Mouse (Mus musculus): Measurements from ENCODE around the gene Qk. TPM values are rescaled to one million over a fixed set of nuclear protein-coding genes. Genes with fewer than 3 reads are reported as not detected.
A peak's percentile ranks its signal among the peaks of the same experiment; 100 is the strongest.

The Qk gene
- polyA plus RNA-seq, 1 experiment from 2014 or later: 71.8 TPM

DNA sequence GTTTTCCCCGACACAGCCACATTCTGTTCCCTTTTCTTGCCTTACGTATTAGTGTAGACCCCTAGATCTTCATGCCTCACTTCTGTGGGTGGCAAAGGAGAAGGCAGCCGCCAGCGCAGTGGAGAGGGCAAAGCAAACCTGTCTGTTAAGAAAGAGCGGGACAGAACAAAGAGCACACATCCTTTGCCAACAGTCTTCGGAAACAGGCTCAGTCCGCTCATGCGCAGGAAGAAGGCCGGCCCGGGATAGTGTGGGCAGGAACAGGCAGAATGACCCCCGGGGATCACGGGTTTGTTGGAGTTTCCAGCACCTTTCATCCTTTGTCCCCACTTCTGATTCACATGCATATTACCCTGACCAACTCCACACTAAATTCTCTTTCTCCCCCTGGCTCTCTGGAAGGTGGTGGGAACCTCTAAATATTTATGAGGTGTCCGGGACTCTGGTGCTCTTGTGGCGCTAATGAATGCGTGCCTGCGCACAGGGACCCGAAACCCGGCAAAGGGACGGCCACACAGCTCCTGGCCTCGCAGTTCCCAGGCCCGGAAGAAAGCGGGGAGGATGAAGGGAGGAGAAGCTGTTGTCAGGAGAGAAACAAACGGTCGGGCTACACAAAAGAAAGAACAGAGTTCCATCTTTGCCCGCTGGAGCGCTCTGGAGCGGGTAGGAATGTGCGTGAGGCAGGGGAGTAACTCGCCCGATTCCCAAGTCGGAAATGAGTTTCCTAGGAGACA is 15.5 kb upstream of the Qk start:
- no peaks in the 10 kb centered on the region for H3K9me3 ChIP-seq (ENCODE audit: control insufficient read depth, low read length)
- ATAC-seq (ENCODE audit: insufficient number of reproducible peaks, insufficient read depth, low FRiP score, low read depth): peak; percentile 80
- peak overlapping the region; percentile 82 for H3K4me2 ChIP-seq (ENCODE audit: low read length)
- H3K27me3 ChIP-seq (ENCODE audit: control insufficient read depth, insufficient read depth, low read length): no peaks in the 10 kb centered on the region
- H3K27ac ChIP-seq (replicated peaks in 1 of 2; ENCODE audit: control insufficient read depth in 1 of 2, insufficient read depth in 1 of 2, low read depth in 2 of 2, low read length in 2 of 2): peak overlapping the region; percentile 97 to 98
- no peaks in the 10 kb centered on the region for H3K36me3 ChIP-seq (ENCODE audit: control insufficient read depth, insufficient read depth, low read length)
- WGBS: 2% methylated on average over 31 of the region's 31 CpGs
- H3K4me3 ChIP-seq (ENCODE audit: control insufficient read depth in 1 of 2, insufficient read depth in 1 of 2, low read depth in 1 of 2, low read length in 2 of 2): peak overlapping the region; percentile 47 to 49
- H3K9ac ChIP-seq (ENCODE audit: low read length): peak overlapping the region; percentile 87
- peaks cover 21 to 42% of the 10 kb centered on the region in 2 experiments for H3K4me1 ChIP-seq (ENCODE audit: control insufficient read depth in 2 of 2, insufficient read depth in 2 of 2, low read length in 2 of 2)

- peak overlapping the region; percentile 87 for H3K9ac ChIP-seq (ENCODE audit: low read length)
- peaks cover 21 to 45% of the 10 kb centered on the region in 2 experiments for H3K4me1 ChIP-seq (ENCODE audit: control insufficient read depth in 2 of 2, insufficient read depth in 2 of 2, low read length in 2 of 2)
These were observed 14.8 kb upstream of the Qk start for GRCm38 (mm10) chr17:10334481-10334880.

GRCm38 (mm10) chr17:10333321-10333720 is 13.7 kb upstream of the Qk start:
- 45% methylated on average over 8 of the region's 8 CpGs for WGBS
- H3K27ac ChIP-seq (replicated peaks in 1 of 2; ENCODE audit: control insufficient read depth in 1 of 2, insufficient read depth in 1 of 2, low read depth in 2 of 2, low read length in 2 of 2): peak overlapping the region; percentile 38 to 98

More at GRCm38 (mm10) chr17:10334481-10334880, 14.8 kb upstream of the Qk start:
- Histone ChIP-seq H3K4me2 (ENCODE audit: low read length) (peak overlapping the region; percentile 82), H3K9me3 (ENCODE audit: control insufficient read depth, low read length) (no peaks in the 10 kb centered on the region), H3K36me3 (ENCODE audit: control insufficient read depth, insufficient read depth, low read length) (no peaks in the 10 kb centered on the region), H3K4me3 (ENCODE audit: control insufficient read depth in 1 of 2, insufficient read depth in 1 of 2, low read depth in 1 of 2, low read length in 2 of 2) (peak overlapping the region in 1 of 2 experiments; percentile 47; a peak in 3 of 4 replicates), H3K27me3 (ENCODE audit: control insufficient read depth, insufficient read depth, low read length) (no peaks in the 10 kb centered on the region), H3K27ac (replicated peaks in 1 of 2; ENCODE audit: control insufficient read depth in 1 of 2, insufficient read depth in 1 of 2, low read depth in 2 of 2, low read length in 2 of 2) (peak overlapping the region; percentile 97 to 98)
- 7% methylated on average over 1 of the region's 1 CpGs for WGBS
- peak; percentile 21; the same call in 1 of the 2 replicates for ATAC-seq (ENCODE audit: insufficient number of reproducible peaks, insufficient read depth, low FRiP score, low read depth)

GRCm38 (mm10) chr17:10332127-10332526 is 12.5 kb upstream of the Qk start:
- Histone ChIP-seq H3K4me3 (ENCODE audit: control insufficient read depth in 1 of 2, insufficient read depth in 1 of 2, low read depth in 1 of 2, low read length in 2 of 2) (no peak overlapping the region), H3K4me1 (ENCODE audit: control insufficient read depth in 2 of 2, insufficient read depth in 2 of 2, low read length in 2 of 2) (peaks cover 20 to 52% of the 10 kb centered on the region in 2 experiments), H3K4me2 (ENCODE audit: low read length) (no peak overlapping the region), H3K27me3 (ENCODE audit: control insufficient read depth, insufficient read depth, low read length) (no peaks in the 10 kb centered on the region), H3K9ac (ENCODE audit: low read length) (no peak overlapping the region), H3K36me3 (ENCODE audit: control insufficient read depth, insufficient read depth, low read length) (no peaks in the 10 kb centered on the region), H3K9me3 (ENCODE audit: control insufficient read depth, low read length) (no peaks in the 10 kb centered on the region), H3K27ac (replicated peaks in 1 of 2; ENCODE audit: control insufficient read depth in 1 of 2, insufficient read depth in 1 of 2, low read depth in 2 of 2, low read length in 2 of 2) (no peak overlapping the region)
- ATAC-seq (ENCODE audit: insufficient number of reproducible peaks, insufficient read depth, low FRiP score, low read depth): no peak
- WGBS: 79% methylated on average over 3 of the region's 3 CpGs

More at GRCm38 (mm10) chr17:10333321-10333720, 13.7 kb upstream of the Qk start:
- Histone ChIP-seq H3K4me2 (ENCODE audit: low read length) (no peak overlapping the region), H3K4me1 (ENCODE audit: control insufficient read depth in 2 of 2, insufficient read depth in 2 of 2, low read length in 2 of 2) (peaks cover 22 to 51% of the 10 kb centered on the region in 2 experiments), H3K27me3 (ENCODE audit: control insufficient read depth, insufficient read depth, low read length) (no peaks in the 10 kb centered on the region), H3K9ac (ENCODE audit: low read length) (peak overlapping the region; percentile 28; the same call in 1 of the 2 replicates), H3K36me3 (ENCODE audit: control insufficient read depth, insufficient read depth, low read length) (no peaks in the 10 kb centered on the region), H3K9me3 (ENCODE audit: control insufficient read depth, low read length) (no peaks in the 10 kb centered on the region), H3K4me3 (ENCODE audit: control insufficient read depth in 1 of 2, insufficient read depth in 1 of 2, low read depth in 1 of 2, low read length in 2 of 2) (no peak overlapping the region)
- ATAC-seq (ENCODE audit: insufficient number of reproducible peaks, insufficient read depth, low FRiP score, low read depth): no peak

- Histone ChIP-seq H3K27me3 (ENCODE audit: control insufficient read depth, insufficient read depth, low read length) (no peaks in the 10 kb centered on the region), H3K9me3 (ENCODE audit: control insufficient read depth, low read length) (no peaks in the 10 kb centered on the region), H3K4me2 (ENCODE audit: low read length) (no peak overlapping the region), H3K9ac (ENCODE audit: low read length) (no peak overlapping the region), H3K4me1 (ENCODE audit: control insufficient read depth in 2 of 2, insufficient read depth in 2 of 2, low read length in 2 of 2) (peaks cover 29 to 52% of the 10 kb centered on the region in 2 experiments), H3K27ac (replicated peaks in 1 of 2; ENCODE audit: control insufficient read depth in 1 of 2, insufficient read depth in 1 of 2, low read depth in 2 of 2, low read length in 2 of 2) (no peak overlapping the region), H3K4me3 (ENCODE audit: control insufficient read depth in 1 of 2, insufficient read depth in 1 of 2, low read depth in 1 of 2, low read length in 2 of 2) (no peak overlapping the region), H3K36me3 (ENCODE audit: control insufficient read depth, insufficient read depth, low read length) (peaks cover 5% of the 10 kb centered on the region; the same call in 1 of the 2 replicates)
- no peak for ATAC-seq (ENCODE audit: insufficient number of reproducible peaks, insufficient read depth, low FRiP score, low read depth)
- 81% methylated on average over 5 of the region's 5 CpGs for WGBS
These were observed 9.8 kb upstream of the Qk start for GRCm38 (mm10) chr17:10329461-10329860.

GRCm38 (mm10) chr17:10328544-10329100 is 9.0 kb upstream of the Qk start:
- Histone ChIP-seq H3K4me3 (ENCODE audit: control insufficient read depth in 1 of 2, insufficient read depth in 1 of 2, low read depth in 1 of 2, low read length in 2 of 2) (no peak overlapping the region), H3K9ac (ENCODE audit: low read length) (no peak overlapping the region), H3K9me3 (ENCODE audit: control insufficient read depth, low read length) (no peaks in the 10 kb centered on the region), H3K4me2 (ENCODE audit: low read length) (no peak overlapping the region), H3K4me1 (ENCODE audit: control insufficient read depth in 2 of 2, insufficient read depth in 2 of 2, low read length in 2 of 2) (peaks cover 25 to 52% of the 10 kb centered on the region in 2 experiments), H3K36me3 (ENCODE audit: control insufficient read depth, insufficient read depth, low read length) (peaks cover 5% of the 10 kb centered on the region; the same call in 1 of the 2 replicates), H3K27ac (replicated peaks in 1 of 2; ENCODE audit: control insufficient read depth in 1 of 2, insufficient read depth in 1 of 2, low read depth in 2 of 2, low read length in 2 of 2) (no peak overlapping the region), H3K27me3 (ENCODE audit: control insufficient read depth, insufficient read depth, low read length) (no peaks in the 10 kb centered on the region)
- WGBS: 88% methylated on average over 9 of the region's 9 CpGs
- ATAC-seq (ENCODE audit: insufficient number of reproducible peaks, insufficient read depth, low FRiP score, low read depth): no peak

- Histone ChIP-seq H3K4me1 (ENCODE audit: control insufficient read depth in 2 of 2, insufficient read depth in 2 of 2, low read length in 2 of 2) (peaks cover 17 to 53% of the 10 kb centered on the region in 2 experiments), H3K4me3 (ENCODE audit: control insufficient read depth in 1 of 2, insufficient read depth in 1 of 2, low read depth in 1 of 2, low read length in 2 of 2) (no peak overlapping the region), H3K9me3 (ENCODE audit: control insufficient read depth, low read length) (no peaks in the 10 kb centered on the region), H3K36me3 (ENCODE audit: control insufficient read depth, insufficient read depth, low read length) (peaks cover 5% of the 10 kb centered on the region; the same call in 1 of the 2 replicates), H3K4me2 (ENCODE audit: low read length) (0 out of 2 replicates have a peak overlapping the region, but pooled peaks have one; percentile 13), H3K27me3 (ENCODE audit: control insufficient read depth, insufficient read depth, low read length) (no peaks in the 10 kb centered on the region), H3K27ac (replicated peaks in 1 of 2; ENCODE audit: control insufficient read depth in 1 of 2, insufficient read depth in 1 of 2, low read depth in 2 of 2, low read length in 2 of 2) (peak overlapping the region; percentile 54 to 78; a peak in 3 of 4 replicates), H3K9ac (ENCODE audit: low read length) (peak overlapping the region; percentile 7; the same call in 1 of the 2 replicates)
- no peak for ATAC-seq (ENCODE audit: insufficient number of reproducible peaks, insufficient read depth, low FRiP score, low read depth)
- 64% methylated on average over 5 of the region's 5 CpGs for WGBS
These were observed 8.0 kb upstream of the Qk start for GRCm38 (mm10) chr17:10327584-10328210.

Data from heart, embryonic 14.5 days (tissue).